Mouse (Mus musculus) forebrain, embryonic 10.5 days (tissue): ENCODE data around the gene Armc6. TPM values are rescaled to one million over a fixed set of nuclear protein-coding genes. Genes with fewer than 3 reads are reported as not detected.

Source experiments
- DNase-seq: peaks from one replicate; pipeline ENCODE4 v3.0.0-alpha.2; 2017; ENCODE audit warnings: low spot score; ENCODE audit errors: extremely low spot score
- H3K27ac ChIP-seq: fragments of 300-500 bp; sonication (generic); 2 replicates; pipeline ENCODE4 v1.5.1; 2016; ENCODE audit warnings: mild to moderate bottlenecking
- H3K27me3 ChIP-seq: fragments of 300-500 bp; sonication (generic); 2 replicates; pipeline ENCODE4 v1.6.1; 2016; ENCODE audit warnings: mild to moderate bottlenecking; ENCODE audit not compliant: poor library complexity, severe bottlenecking
- H3K36me3 ChIP-seq: fragments of 300-500 bp; sonication (generic); replicated peaks from 2 replicates; pipeline ENCODE4 v1.6.1; 2016; ENCODE audit warnings: mild to moderate bottlenecking, moderate library complexity
- H3K4me1 ChIP-seq: fragments of 300-500 bp; sonication (generic); 2 replicates; pipeline ENCODE4 v1.6.1; 2016
- H3K4me3 ChIP-seq: fragments of 300-500 bp; sonication (generic); 2 replicates; pipeline ENCODE4 v1.5.1; 2016; ENCODE audit warnings: mild to moderate bottlenecking, moderate library complexity
- H3K9me3 ChIP-seq: fragments of 300-500 bp; sonication (generic); 2 replicates; pipeline ENCODE4 v1.6.1; 2016; ENCODE audit warnings: mild to moderate bottlenecking, moderate library complexity
- WGBS: fragments of 180-500 bp; shearing (Covaris S2); methylation state at CpG from one replicate; pipeline ENCODE4 v1.1.7; 2016; 5-methylcytosine and 5-hydroxymethylcytosine counted together
- polyA plus RNA-seq: library from polyadenylated mRNA; unstranded; fragments of >200 nt; fragmentation: Nextera tagmentation; extraction: Ambion mirVana; gene quantifications from 2 replicates; pipeline ENCODE4 v1.2.1, GENCODE M21; 2016

Armc6 gene
- polyA plus RNA-seq, result 29.4 and 32.7 TPM in 2 replicates

DNA sequence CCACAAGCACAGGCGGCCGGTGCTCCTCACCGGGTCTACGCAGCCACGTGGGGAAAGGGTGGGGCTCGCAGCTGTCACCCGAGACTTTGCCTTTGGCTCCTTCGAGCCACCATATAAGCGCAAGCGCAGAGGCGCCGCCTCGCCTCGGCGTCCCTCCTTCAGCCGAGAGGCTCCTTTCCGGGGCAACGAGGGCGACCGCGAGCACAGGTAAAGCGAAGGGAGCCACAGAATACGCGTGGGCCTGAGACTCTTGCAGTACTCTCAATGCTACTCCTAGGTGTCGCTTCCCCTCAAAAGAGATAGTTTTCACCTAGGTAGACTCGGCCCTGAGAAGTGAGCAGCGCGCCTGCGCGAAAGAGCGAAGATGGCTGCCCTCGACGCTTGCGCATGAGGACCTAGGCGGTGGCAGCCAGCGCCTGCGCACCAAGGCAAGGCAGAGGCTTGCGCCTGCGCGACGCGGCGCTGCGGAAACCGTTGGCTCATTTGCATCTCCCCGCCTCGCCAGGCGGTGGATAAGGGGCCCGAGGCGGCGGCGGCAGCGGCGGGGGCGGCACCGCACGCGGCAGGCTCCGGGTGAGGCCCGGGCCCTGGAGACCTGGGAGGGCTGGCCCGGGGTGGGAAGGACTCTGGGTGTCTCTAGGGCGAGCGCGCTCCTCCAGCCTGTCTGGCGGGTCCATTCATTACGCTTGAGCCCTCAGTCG lies at the start of gene Armc6, which contains the start of gene Sugp2:
Gene Armc6, minus strand, starts transcription at position 387 of the 701 bp plus-strand sequence.
Gene Sugp2, plus strand, starts transcription at position 147 of the 701 bp plus-strand sequence.
- H3K27me3 ChIP-seq, result no peaks in the 10 kb centered on the region
- H3K4me3 ChIP-seq, result peak within 1 kb of the TSS; percentile 80
- peaks cover 27% of the 10 kb centered on the region for H3K4me1 ChIP-seq
- under 1% methylated on average over 67 of the region's 67 CpGs for WGBS
- H3K36me3 ChIP-seq, result peaks cover 52% of the 10 kb centered on the region
- H3K27ac ChIP-seq, result peak within 1 kb of the TSS; percentile 94
- H3K9me3 ChIP-seq, result no peaks in the 10 kb centered on the region
- DNase-seq, result peak; percentile 94

- 1% methylated on average over 55 of the region's 55 CpGs for WGBS
- H3K4me3 ChIP-seq, result peak overlapping the region; percentile 97
- DNase-seq, result no peak
- peaks cover 42% of the 10 kb centered on the region for H3K36me3 ChIP-seq
- no peaks in the 10 kb centered on the region for H3K27me3 ChIP-seq
- peaks cover 52% of the 10 kb centered on the region for H3K4me1 ChIP-seq
- peak overlapping the region; percentile 99 for H3K27ac ChIP-seq
- peaks cover 18% of the 10 kb centered on the region for H3K9me3 ChIP-seq
Observed at GRCm38 (mm10) chr8:70283136-70284077, 49.1 kb upstream of the Armc6 start.

GRCm38 (mm10) chr8:70282603-70283135 lies 48.4 kb upstream of the Armc6 start, which contains the start of gene Homer3:
TSS of gene Homer3 (plus strand) at chr8:70282827.
- peaks cover 18% of the 10 kb centered on the region for H3K9me3 ChIP-seq
- H3K4me1 ChIP-seq, result peaks cover 56% of the 10 kb centered on the region
- H3K27ac ChIP-seq, result peak within 1 kb of the TSS; percentile 99
- WGBS, result under 1% methylated on average over 36 of the region's 36 CpGs
- DNase-seq, result peak; percentile 93
- peaks cover 34% of the 10 kb centered on the region for H3K36me3 ChIP-seq
- peak within 1 kb of the TSS; percentile 97 for H3K4me3 ChIP-seq
- H3K27me3 ChIP-seq, result no peaks in the 10 kb centered on the region

GRCm38 (mm10) chr8:70281001-70281400 lies 46.7 kb upstream of the Armc6 start:
- peaks cover 18% of the 10 kb centered on the region for H3K36me3 ChIP-seq
- no peak for DNase-seq
- H3K4me3 ChIP-seq, result no peak overlapping the region
- no peaks in the 10 kb centered on the region for H3K27me3 ChIP-seq
- H3K27ac ChIP-seq, result peak overlapping the region; percentile 63
- peaks cover 7% of the 10 kb centered on the region for H3K9me3 ChIP-seq
- 48% methylated on average over 3 of the region's 3 CpGs for WGBS
- H3K4me1 ChIP-seq, result peaks cover 56% of the 10 kb centered on the region

GRCm38 (mm10) chr8:70279266-70279665 lies 45.0 kb upstream of the Armc6 start:
- WGBS, result 72% methylated on average over 8 of the region's 8 CpGs
- H3K4me1 ChIP-seq, result peaks cover 50% of the 10 kb centered on the region
- H3K4me3 ChIP-seq, result no peak overlapping the region
- H3K9me3 ChIP-seq, result no peaks in the 10 kb centered on the region
- H3K27ac ChIP-seq, result 0 out of 2 replicates have a peak overlapping the region, but pooled peaks have one; percentile 17
- DNase-seq, result no peak
- H3K36me3 ChIP-seq, result peaks cover under 1% of the 10 kb centered on the region; the same call in 1 of the 2 replicates
- no peaks in the 10 kb centered on the region for H3K27me3 ChIP-seq

GRCm38 (mm10) chr8:70278175-70278574 lies 43.9 kb upstream of the Armc6 start:
- Histone ChIP-seq H3K4me3 (0 out of 2 replicates have a peak overlapping the region, but pooled peaks have one; percentile 10), H3K36me3 (no peaks in the 10 kb centered on the region), H3K4me1 (peaks cover 39% of the 10 kb centered on the region), H3K27me3 (no peaks in the 10 kb centered on the region), H3K27ac (peak overlapping the region; percentile 72), H3K9me3 (no peaks in the 10 kb centered on the region)
- 74% methylated on average over 15 of the region's 15 CpGs for WGBS
- DNase-seq, result no peak

GRCm38 (mm10) chr8:70276476-70276875 lies 42.2 kb upstream of the Armc6 start:
- 87% methylated on average over 3 of the region's 3 CpGs for WGBS
- Histone ChIP-seq H3K4me1 (peaks cover 32% of the 10 kb centered on the region), H3K27ac (no peak overlapping the region), H3K9me3 (no peaks in the 10 kb centered on the region), H3K27me3 (no peaks in the 10 kb centered on the region), H3K4me3 (no peak overlapping the region), H3K36me3 (no peaks in the 10 kb centered on the region)
- no peak for DNase-seq

- no peaks in the 10 kb centered on the region for H3K27me3 ChIP-seq
- no peak overlapping the region for H3K4me3 ChIP-seq
- H3K36me3 ChIP-seq, result no peaks in the 10 kb centered on the region
- H3K9me3 ChIP-seq, result no peaks in the 10 kb centered on the region
- no peak for DNase-seq
- H3K4me1 ChIP-seq, result peaks cover 25% of the 10 kb centered on the region
- no peak overlapping the region for H3K27ac ChIP-seq
Observed at GRCm38 (mm10) chr8:70274350-70274749, 40.1 kb upstream of the Armc6 start.

GRCm38 (mm10) chr8:70272949-70273348 lies 38.7 kb upstream of the Armc6 start:
- Histone ChIP-seq H3K27ac (no peak overlapping the region), H3K27me3 (no peaks in the 10 kb centered on the region), H3K4me1 (peaks cover 30% of the 10 kb centered on the region), H3K4me3 (no peak overlapping the region), H3K36me3 (no peaks in the 10 kb centered on the region), H3K9me3 (no peaks in the 10 kb centered on the region)
- no peak for DNase-seq
- whole genome bisulfite sequencing, result 61% methylated on average over 3 of the region's 3 CpGs

DNA sequence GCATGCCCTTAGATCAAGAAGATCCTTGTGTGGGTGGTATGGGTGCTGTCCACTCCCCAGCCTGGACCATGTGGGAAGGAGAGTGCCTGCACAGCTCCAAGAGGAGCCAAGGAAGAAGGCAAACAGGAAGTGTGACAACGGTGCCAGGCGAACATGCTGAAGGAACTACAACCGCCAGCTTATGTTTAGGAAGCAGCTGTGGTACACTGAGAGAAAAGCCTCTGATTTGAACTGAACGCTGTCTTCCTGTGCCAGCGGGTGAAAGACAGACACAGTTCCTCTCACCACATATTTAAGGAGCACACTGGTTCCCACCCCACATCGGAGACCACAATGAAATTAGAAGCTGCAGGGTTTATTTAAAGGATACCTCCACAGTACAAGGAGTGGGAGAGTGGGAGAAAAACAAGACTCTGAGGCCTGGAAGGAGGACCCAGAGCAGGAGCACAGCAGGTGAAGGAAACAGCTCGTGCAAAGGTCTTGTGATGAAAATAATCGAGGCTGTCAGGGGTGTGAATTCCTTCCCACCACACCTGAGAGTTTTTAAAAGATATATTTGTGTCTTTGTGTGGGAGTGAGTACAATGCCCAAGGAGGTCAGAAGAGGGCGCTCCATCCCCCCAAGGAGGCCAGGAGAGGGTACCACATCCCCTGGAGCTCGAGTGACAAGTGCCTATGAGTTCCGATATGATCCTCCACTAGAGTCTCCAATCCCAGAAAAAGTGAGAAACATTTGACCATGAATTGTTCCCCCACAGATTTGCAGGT lies 34.7 kb upstream of the Armc6 start:
- no peaks in the 10 kb centered on the region for H3K27me3 ChIP-seq
- WGBS, result 65% methylated on average over 11 of the region's 11 CpGs
- DNase-seq, result no peak
- peaks cover 41% of the 10 kb centered on the region for H3K4me1 ChIP-seq
- H3K9me3 ChIP-seq, result no peaks in the 10 kb centered on the region
- no peak overlapping the region for H3K4me3 ChIP-seq
- H3K36me3 ChIP-seq, result peaks cover 31% of the 10 kb centered on the region
- H3K27ac ChIP-seq, result peak overlapping the region; percentile 11

- H3K9me3 ChIP-seq, result no peaks in the 10 kb centered on the region
- DNase-seq, result no peak
- no peak overlapping the region for H3K4me3 ChIP-seq
- H3K4me1 ChIP-seq, result peaks cover 41% of the 10 kb centered on the region
- no peaks in the 10 kb centered on the region for H3K27me3 ChIP-seq
- peaks cover 38% of the 10 kb centered on the region for H3K36me3 ChIP-seq
- H3K27ac ChIP-seq, result peak overlapping the region; percentile 11; the same call in 1 of the 2 replicates
- WGBS, result 40% methylated on average over 5 of the region's 5 CpGs
Observed at GRCm38 (mm10) chr8:70268311-70268710, 34.0 kb upstream of the Armc6 start.

DNA sequence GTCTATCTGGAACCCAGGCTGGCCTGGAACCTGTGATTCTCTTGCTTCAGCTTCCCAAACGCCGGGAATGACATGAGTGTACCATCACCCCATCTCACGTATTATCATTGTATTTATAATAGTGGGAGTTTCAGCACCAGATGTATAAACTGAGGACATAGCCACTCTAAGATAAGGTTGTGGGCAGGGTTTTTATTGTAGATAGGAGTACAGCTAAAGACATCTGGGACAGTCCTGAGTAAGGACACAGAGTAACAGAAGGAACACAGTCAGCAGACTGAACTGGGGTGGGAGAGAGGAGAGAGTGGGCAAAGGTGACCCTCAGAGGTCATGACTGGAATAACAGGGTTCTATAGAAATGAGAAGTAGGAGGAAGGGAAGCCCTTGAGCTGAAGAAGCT lies 33.4 kb upstream of the Armc6 start:
- no peaks in the 10 kb centered on the region for H3K9me3 ChIP-seq
- 92% methylated on average over 3 of the region's 3 CpGs for WGBS
- no peak for DNase-seq
- peaks cover 44% of the 10 kb centered on the region for H3K36me3 ChIP-seq
- H3K27ac ChIP-seq, result 0 out of 2 replicates have a peak overlapping the region, but pooled peaks have one; percentile 11
- no peaks in the 10 kb centered on the region for H3K27me3 ChIP-seq
- H3K4me1 ChIP-seq, result peaks cover 39% of the 10 kb centered on the region
- no peak overlapping the region for H3K4me3 ChIP-seq
